Mouse (Mus musculus) thymus, postnatal 4 days (tissue): ENCODE results near the gene Zfp324.
A peak's percentile ranks its signal among the peaks of the same experiment; 100 is the strongest.
"Not testable (repeated sequence)": the region's sequence is repeated elsewhere in the genome, so short reads cannot be mapped to it uniquely, and the experiment has no call there.

Experiments used
- DNase-seq: peaks from one replicate; pipeline ENCODE4 v3.0.0; 2021

The Zfp324 gene

GRCm38 (mm10) chr7:12965678-12966091, at the start of gene Zfp324:
TSS of gene Zfp324 (plus strand) at chr7:12965838.
- DNase-seq = peak; percentile 90

GRCm38 (mm10) chr7:12920495-12920894, 45.1 kb upstream of the Zfp324 start:
- not testable (repeated sequence) for DNase-seq

- DNase-seq = no peak
Observed at GRCm38 (mm10) chr7:12921318-12921704, 44.3 kb upstream of the Zfp324 start.

- DNase-seq = peak; percentile 98
Observed at GRCm38 (mm10) chr7:12921705-12922465, 43.8 kb upstream of the Zfp324 start, which contains the start of gene Rps5. TSS of gene Rps5 (plus strand) at chr7:12922290.

- no peak for DNase-seq
Observed at GRCm38 (mm10) chr7:12922729-12923128, 42.9 kb upstream of the Zfp324 start.

- DNase-seq = no peak
Observed at GRCm38 (mm10) chr7:12926316-12926715, 39.3 kb upstream of the Zfp324 start.

GRCm38 (mm10) chr7:12927191-12927680, 38.4 kb upstream of the Zfp324 start, which contains the start of gene Rnf225:
TSS of gene Rnf225 (plus strand) at chr7:12927416.
- DNase-seq = peak; percentile 38

GRCm38 (mm10) chr7:12927693-12928589, 37.7 kb upstream of the Zfp324 start:
- peak; percentile 35 for DNase-seq

- no peak for DNase-seq
Observed at GRCm38 (mm10) chr7:12933615-12934140, 32.0 kb upstream of the Zfp324 start.

GRCm38 (mm10) chr7:12934808-12935207, 30.8 kb upstream of the Zfp324 start:
- no peak for DNase-seq

GRCm38 (mm10) chr7:12937254-12937803, 28.3 kb upstream of the Zfp324 start:
- DNase-seq = not testable (repeated sequence)

- DNase-seq = no peak
Observed at GRCm38 (mm10) chr7:12940599-12940998, 25.0 kb upstream of the Zfp324 start.

- DNase-seq = peak; percentile 63
Observed at GRCm38 (mm10) chr7:12943488-12943887, 22.1 kb upstream of the Zfp324 start.

GRCm38 (mm10) chr7:12949032-12949871, 16.4 kb upstream of the Zfp324 start:
- peak; percentile 89 for DNase-seq

- no peak for DNase-seq
Observed at GRCm38 (mm10) chr7:12949872-12950229, 15.8 kb upstream of the Zfp324 start.

- DNase-seq = no peak
Observed at GRCm38 (mm10) chr7:12954896-12955295, 10.7 kb upstream of the Zfp324 start.

- no peak for DNase-seq
Observed at GRCm38 (mm10) chr7:12957511-12957910, 8.1 kb upstream of the Zfp324 start.

- no peak for DNase-seq
Observed at GRCm38 (mm10) chr7:12958948-12959347, 6.7 kb upstream of the Zfp324 start.

- DNase-seq = no peak
Observed at GRCm38 (mm10) chr7:12959718-12960117, 5.9 kb upstream of the Zfp324 start.

GRCm38 (mm10) chr7:12961511-12962141, 4.0 kb upstream of the Zfp324 start:
- DNase-seq = peak; percentile 75

- peak; percentile 86 for DNase-seq
Observed at GRCm38 (mm10) chr7:12966104-12966845, 637 bp downstream of the Zfp324 start.
